In genomic region chr16:4655251-4655734, GRCm38 (mm10) we compare ENCODE assay signal across 8 mouse cellular contexts. TPM values are rescaled to one million over a fixed set of nuclear protein-coding genes. Genes with fewer than 3 reads are reported as not detected.
A peak's percentile ranks its signal among the peaks of the same experiment; 100 is the strongest.
DNase-seq lines count a peak whose midpoint lies in the region; ATAC-seq lines count a peak whose summit lies in the region.

No protein-coding gene starts in this region.

- H3K36me3 ChIP-seq in hindbrain, embryonic 10.5 days: peaks cover 61% of the 10 kb centered on the region
- H3K36me3 ChIP-seq in hindbrain, embryonic 12.5 days: peaks cover 47% of the 10 kb centered on the region; the same call in 1 of the 2 replicates
- H3K36me3 ChIP-seq in heart, embryonic 10.5 days: peaks cover 47% of the 10 kb centered on the region

- no peak for DNase-seq in hindbrain, embryonic 10.5 days (ENCODE audit: low spot score)
- no peak for DNase-seq in heart, embryonic 10.5 days (ENCODE audit: low spot score)
- DNase-seq in kidney, postnatal 14 days: peak; percentile 60
- peak; percentile 60 to 62 for DNase-seq in lung, postnatal 4 days
- DNase-seq in MN1 (ENCODE audit: low spot score): no peak
- no peak for DNase-seq in embryo, embryonic 10 days (ENCODE audit: low spot score)
- DNase-seq in left cerebral cortex, adult 11 months (ENCODE audit: low spot score): no peak

- WGBS in hindbrain, embryonic 10.5 days: 77% methylated on average over 4 of the region's 4 CpGs
- WGBS in hindbrain, embryonic 12.5 days: 68% methylated on average over 4 of the region's 4 CpGs
- WGBS in heart, embryonic 10.5 days: 50% methylated on average over 4 of the region's 4 CpGs

- H3K9me3 ChIP-seq in hindbrain, embryonic 10.5 days: no peaks in the 10 kb centered on the region
- H3K9me3 ChIP-seq in hindbrain, embryonic 12.5 days (replicated peaks): no peaks in the 10 kb centered on the region
- H3K9me3 ChIP-seq in heart, embryonic 10.5 days: no peaks in the 10 kb centered on the region

- no peaks in the 10 kb centered on the region for H3K27me3 ChIP-seq in hindbrain, embryonic 10.5 days (ENCODE audit: insufficient read depth, poor library complexity, severe bottlenecking)
- H3K27me3 ChIP-seq in hindbrain, embryonic 12.5 days: no peaks in the 10 kb centered on the region
- H3K27me3 ChIP-seq in heart, embryonic 10.5 days (ENCODE audit: insufficient read depth, poor library complexity, severe bottlenecking): no peaks in the 10 kb centered on the region

- no peak overlapping the region for H3K9ac ChIP-seq in hindbrain, embryonic 12.5 days

- no peak for ATAC-seq in hindbrain, embryonic 12.5 days (ENCODE audit: low FRiP score)

- H3K4me3 ChIP-seq in hindbrain, embryonic 10.5 days: no peak overlapping the region
- no peak overlapping the region for H3K4me3 ChIP-seq in hindbrain, embryonic 12.5 days
- H3K4me3 ChIP-seq in heart, embryonic 10.5 days: no peak overlapping the region

- peak overlapping the region; percentile 72 for H3K27ac ChIP-seq in hindbrain, embryonic 10.5 days
- no peak overlapping the region for H3K27ac ChIP-seq in hindbrain, embryonic 12.5 days
- peak overlapping the region; percentile 91 for H3K27ac ChIP-seq in heart, embryonic 10.5 days

- H3K4me2 ChIP-seq in hindbrain, embryonic 12.5 days (replicated peaks): no peak overlapping the region

- peaks cover 64% of the 10 kb centered on the region for H3K4me1 ChIP-seq in hindbrain, embryonic 10.5 days (replicated peaks)
- H3K4me1 ChIP-seq in hindbrain, embryonic 12.5 days: peaks cover 27% of the 10 kb centered on the region
- H3K4me1 ChIP-seq in heart, embryonic 10.5 days: peaks cover 83% of the 10 kb centered on the region

RNA-seq across cellular contexts. Expression of gene Dnaja3, which starts 15.5 kb away (rescaled TPM):
- 60.7 and 62.7 TPM in 2 replicates for polyA plus RNA-seq in hindbrain, embryonic 10.5 days (2016; fragmentation: Nextera tagmentation; extraction: Ambion mirVana)
- polyA plus RNA-seq in hindbrain, embryonic 12.5 days (2016; fragmentation: Nextera tagmentation; extraction: Ambion mirVana): 56.2 and 56.9 TPM in 2 replicates
- 78.3 and 85.5 TPM in 2 replicates for polyA plus RNA-seq in heart, embryonic 10.5 days (2016; fragmentation: Nextera tagmentation; extraction: Ambion mirVana)

RNA-seq across cellular contexts. Expression of gene Vasn, which starts 15.6 kb away (rescaled TPM):
- 10.3 and 12.6 TPM in 2 replicates for polyA plus RNA-seq in hindbrain, embryonic 10.5 days (2016; fragmentation: Nextera tagmentation; extraction: Ambion mirVana)
- 16.3 and 18.0 TPM in 2 replicates for polyA plus RNA-seq in hindbrain, embryonic 12.5 days (2016; fragmentation: Nextera tagmentation; extraction: Ambion mirVana)
- polyA plus RNA-seq in heart, embryonic 10.5 days (2016; fragmentation: Nextera tagmentation; extraction: Ambion mirVana): 13.7 and 16.9 TPM in 2 replicates

RNA-seq across cellular contexts. Expression of gene Coro7, which starts 24.3 kb away (rescaled TPM):
- 24.4 and 25.5 TPM in 2 replicates for polyA plus RNA-seq in hindbrain, embryonic 10.5 days (2016; fragmentation: Nextera tagmentation; extraction: Ambion mirVana)
- polyA plus RNA-seq in hindbrain, embryonic 12.5 days (2016; fragmentation: Nextera tagmentation; extraction: Ambion mirVana): 22.8 and 24.3 TPM in 2 replicates
- 22.7 and 23.9 TPM in 2 replicates for polyA plus RNA-seq in heart, embryonic 10.5 days (2016; fragmentation: Nextera tagmentation; extraction: Ambion mirVana)

RNA-seq across cellular contexts. Expression of gene Pam16, which starts 30.5 kb away (rescaled TPM):
- 88.0 and 131 TPM in 2 replicates for polyA plus RNA-seq in hindbrain, embryonic 10.5 days (2016; fragmentation: Nextera tagmentation; extraction: Ambion mirVana)
- 112 and 119 TPM in 2 replicates for polyA plus RNA-seq in hindbrain, embryonic 12.5 days (2016; fragmentation: Nextera tagmentation; extraction: Ambion mirVana)
- 116 and 130 TPM in 2 replicates for polyA plus RNA-seq in heart, embryonic 10.5 days (2016; fragmentation: Nextera tagmentation; extraction: Ambion mirVana)

Comparison
In these comparisons a context has a peak if more than half of its experiments do, and no peak if none do; other contexts are left out.
1. DNase-seq: peak in kidney, postnatal 14 days (single experiment) and lung, postnatal 4 days (2 of 2); none in hindbrain, embryonic 10.5 days (single experiment), heart, embryonic 10.5 days (single experiment), MN1 (single experiment), embryo, embryonic 10 days (single experiment) and left cerebral cortex, adult 11 months (single experiment).